Mouse (Mus musculus) kidney, embryonic 14.5 days (tissue): ENCODE results near the gene Phrf1. TPM values are rescaled to one million over a fixed set of nuclear protein-coding genes. Genes with fewer than 3 reads are reported as not detected.

Experiments used
- ATAC-seq: fragments of 200-750 bp; cut with Nextera tagmentation; 2 replicates; pipeline ENCODE4 v1.8.0; 2017; ENCODE audit warnings: moderate number of reproducible peaks, mild to moderate bottlenecking, moderate TSS enrichment, moderate library complexity; ENCODE audit not compliant: low FRiP score, low TSS enrichment
- H3K27ac ChIP-seq: fragments of 300-500 bp; sonication (generic); 2 replicates; pipeline ENCODE4 v1.5.1; 2014; ENCODE audit warnings: low read depth, mild to moderate bottlenecking, low read length, moderate library complexity, mixed read lengths
- H3K27me3 ChIP-seq: fragments of 300-500 bp; sonication (generic); 2 replicates; pipeline ENCODE4 v1.6.1; 2014; ENCODE audit warnings: mild to moderate bottlenecking, low read length; ENCODE audit not compliant: control insufficient read depth, insufficient read depth
- H3K36me3 ChIP-seq: fragments of 300-500 bp; sonication (generic); 2 replicates; pipeline ENCODE4 v1.6.1; 2014; ENCODE audit warnings: low read length, mixed read lengths; ENCODE audit not compliant: control insufficient read depth, insufficient read depth
- H3K4me1 ChIP-seq: fragments of 300-500 bp; sonication (generic); 2 replicates; pipeline ENCODE4 v1.6.1; 2014; ENCODE audit warnings: low read length, mixed read lengths; ENCODE audit not compliant: control insufficient read depth, insufficient read depth
- H3K4me2 ChIP-seq: fragments of 300-500 bp; sonication (generic); replicated peaks from 2 replicates; pipeline ENCODE4 v1.6.1; 2014; ENCODE audit warnings: low read depth, mild to moderate bottlenecking, low read length
- H3K4me3 ChIP-seq: fragments of 300-500 bp; sonication (generic); 2 replicates; pipeline ENCODE4 v1.5.1; 2014; ENCODE audit warnings: mild to moderate bottlenecking, low read length
- H3K9ac ChIP-seq: fragments of 300-500 bp; sonication (generic); 2 replicates; pipeline ENCODE4 v1.6.1; 2014; ENCODE audit warnings: low read depth, mild to moderate bottlenecking, low read length, moderate library complexity
- H3K9me3 ChIP-seq: fragments of 300-500 bp; sonication (generic); 2 replicates; pipeline ENCODE4 v1.6.1; 2016; ENCODE audit warnings: low read length; ENCODE audit not compliant: control insufficient read depth
- WGBS: fragments of 180-500 bp; shearing (Covaris S2); extraction: QIAGEN DNeasy Blood & Tissue Kit; methylation state at CpG from one replicate; pipeline ENCODE4 v1.1.7; 2014; 5-methylcytosine and 5-hydroxymethylcytosine counted together
- polyA plus RNA-seq: library from polyadenylated mRNA; unstranded; fragments of >200 nt; fragmentation: Nextera tagmentation; extraction: Ambion mirVana; gene quantifications from 2 replicates; pipeline ENCODE4 v1.2.1, GENCODE M21; 2014

The Phrf1 gene
- polyA plus RNA-seq, 1 experiment from 2014 or later = 82.6 TPM

DNA sequence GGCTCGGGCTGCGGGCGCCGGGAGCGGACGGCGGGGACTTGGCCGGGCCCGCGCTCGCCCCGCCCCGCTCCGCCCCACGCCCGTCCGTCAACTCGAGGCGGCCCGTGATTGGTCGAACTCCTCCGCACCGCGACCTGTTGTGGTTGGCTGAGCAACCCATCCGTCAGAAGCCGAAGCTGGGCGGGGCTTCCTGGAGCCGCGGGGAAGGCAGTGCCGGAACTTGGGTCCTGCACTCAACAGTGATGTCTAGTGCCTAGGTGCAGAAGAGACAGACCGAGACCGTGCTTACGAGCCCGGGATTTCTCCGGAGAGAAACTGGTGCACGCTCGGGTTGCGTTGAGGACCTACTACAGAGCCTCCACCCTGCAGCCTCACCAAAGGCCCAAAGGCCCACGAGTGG, 34.6 kb upstream of the Phrf1 start, which contains the start of the genes Hras and Lrrc56:
Hras (minus strand) TSS at position 58 of the 400 bp plus-strand sequence.
Lrrc56 (plus strand) TSS at position 210 of the 400 bp plus-strand sequence.
- under 1% methylated on average over 31 of the region's 39 CpGs for WGBS

GRCm38 (mm10) chr7:141194409-141194808, 34.2 kb upstream of the Phrf1 start:
- ATAC-seq = no peak
- WGBS = under 1% methylated on average over 23 of the region's 23 CpGs
- H3K4me2 ChIP-seq = peak overlapping the region; percentile 97
- H3K4me1 ChIP-seq = peaks cover 14% of the 10 kb centered on the region; the same call in 1 of the 2 replicates
- peak overlapping the region; percentile 84 for H3K27ac ChIP-seq
- peak overlapping the region; percentile 65 for H3K9ac ChIP-seq
- peak overlapping the region; percentile 92 for H3K4me3 ChIP-seq
- peaks cover 30% of the 10 kb centered on the region for H3K36me3 ChIP-seq
- H3K27me3 ChIP-seq = no peaks in the 10 kb centered on the region
- no peaks in the 10 kb centered on the region for H3K9me3 ChIP-seq

More for the DNA sequence above, 34.6 kb upstream of the Phrf1 start, which contains the start of the genes Hras and Lrrc56:
- no peaks in the 10 kb centered on the region for H3K27me3 ChIP-seq
- no peaks in the 10 kb centered on the region for H3K9me3 ChIP-seq
- peak; percentile 93 for ATAC-seq
- H3K27ac ChIP-seq = peak within 1 kb of the TSS; percentile 84
- H3K4me1 ChIP-seq = peaks cover 14% of the 10 kb centered on the region; the same call in 1 of the 2 replicates
- peak within 1 kb of the TSS; percentile 97 for H3K4me2 ChIP-seq
- peak within 1 kb of the TSS; percentile 93 for H3K9ac ChIP-seq
- H3K4me3 ChIP-seq = peak within 1 kb of the TSS; percentile 92
- H3K36me3 ChIP-seq = peaks cover 31% of the 10 kb centered on the region

GRCm38 (mm10) chr7:141194830-141195229, 33.8 kb upstream of the Phrf1 start:
- Histone ChIP-seq H3K27me3 (no peaks in the 10 kb centered on the region), H3K4me3 (peak overlapping the region; percentile 92), H3K4me1 (peaks cover 14% of the 10 kb centered on the region; the same call in 1 of the 2 replicates), H3K27ac (peak overlapping the region; percentile 84; the same call in 1 of the 2 replicates), H3K9ac (peak overlapping the region; percentile 65), H3K36me3 (peaks cover 25% of the 10 kb centered on the region), H3K9me3 (no peaks in the 10 kb centered on the region), H3K4me2 (peak overlapping the region; percentile 97)
- WGBS = under 1% methylated on average over 28 of the region's 28 CpGs
- ATAC-seq = peak; percentile 46

DNA sequence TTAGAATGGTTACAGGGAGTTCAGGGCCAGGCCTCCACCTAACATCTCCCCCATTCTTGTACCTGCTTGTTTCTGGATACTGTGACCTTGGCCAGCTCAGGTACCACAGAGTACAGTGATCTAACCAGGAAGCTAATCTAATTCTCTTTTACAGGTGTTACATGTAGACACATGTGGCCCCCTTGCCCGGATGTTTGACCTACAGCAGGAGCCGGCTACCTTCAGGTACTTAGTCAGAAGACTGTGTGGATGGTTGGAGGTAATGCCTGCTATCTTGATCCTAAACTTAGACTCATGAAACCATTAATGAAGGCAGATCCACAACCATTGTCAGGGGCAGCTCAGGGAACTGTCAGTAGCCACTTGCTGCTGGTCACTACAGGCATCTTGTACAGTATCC, 32.8 kb upstream of the Phrf1 start:
- Histone ChIP-seq H3K4me2 (peak overlapping the region; percentile 97; the same call in 1 of the 2 replicates), H3K4me1 (peaks cover 14% of the 10 kb centered on the region; the same call in 1 of the 2 replicates), H3K27me3 (no peaks in the 10 kb centered on the region), H3K9ac (no peak overlapping the region), H3K9me3 (no peaks in the 10 kb centered on the region), H3K4me3 (no peak overlapping the region), H3K27ac (no peak overlapping the region), H3K36me3 (peaks cover 16% of the 10 kb centered on the region)
- WGBS = 99% methylated on average over 2 of the region's 2 CpGs
- no peak for ATAC-seq

- no peak overlapping the region for H3K4me2 ChIP-seq
- no peaks in the 10 kb centered on the region for H3K9me3 ChIP-seq
- peaks cover 6% of the 10 kb centered on the region; the same call in 1 of the 2 replicates for H3K36me3 ChIP-seq
- peaks cover 14% of the 10 kb centered on the region; the same call in 1 of the 2 replicates for H3K4me1 ChIP-seq
- H3K4me3 ChIP-seq = no peak overlapping the region
- 94% methylated on average over 8 of the region's 8 CpGs for WGBS
- H3K9ac ChIP-seq = no peak overlapping the region
- no peak overlapping the region for H3K27ac ChIP-seq
- H3K27me3 ChIP-seq = no peaks in the 10 kb centered on the region
- no peak for ATAC-seq
These were observed 31.8 kb upstream of the Phrf1 start for GRCm38 (mm10) chr7:141196619-141197282.

- Histone ChIP-seq H3K27me3 (no peaks in the 10 kb centered on the region), H3K9ac (no peak overlapping the region), H3K36me3 (no peaks in the 10 kb centered on the region), H3K4me2 (no peak overlapping the region), H3K27ac (no peak overlapping the region), H3K9me3 (no peaks in the 10 kb centered on the region), H3K4me3 (no peak overlapping the region), H3K4me1 (peaks cover 3% of the 10 kb centered on the region; the same call in 1 of the 2 replicates)
- 98% methylated on average over 4 of the region's 4 CpGs for WGBS
- no peak for ATAC-seq
These were observed 30.5 kb upstream of the Phrf1 start for GRCm38 (mm10) chr7:141198121-141198520.

DNA sequence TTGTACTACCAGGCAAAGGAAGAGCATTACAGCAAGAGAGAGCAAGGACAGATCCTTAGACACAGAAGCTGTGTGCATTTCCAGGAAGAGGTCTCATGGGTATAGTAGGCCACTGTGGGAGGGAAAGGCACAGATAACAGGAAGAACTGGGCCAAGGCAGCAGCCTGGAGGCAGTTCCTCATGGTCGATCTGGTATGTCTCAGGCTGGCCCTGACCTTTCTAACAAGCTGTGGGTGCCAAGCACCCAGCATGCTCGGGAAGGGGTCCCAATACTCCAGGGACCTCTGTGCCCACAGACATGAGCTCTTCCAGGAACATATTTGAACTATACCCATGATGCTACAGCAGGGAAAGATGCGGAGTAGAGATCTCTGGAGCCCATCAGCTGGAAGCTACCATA, 24.0 kb upstream of the Phrf1 start:
- Histone ChIP-seq H3K9me3 (no peaks in the 10 kb centered on the region), H3K27me3 (no peaks in the 10 kb centered on the region), H3K4me3 (no peak overlapping the region), H3K36me3 (no peaks in the 10 kb centered on the region), H3K9ac (no peak overlapping the region), H3K27ac (no peak overlapping the region), H3K4me1 (no peaks in the 10 kb centered on the region), H3K4me2 (no peak overlapping the region)
- no peak for ATAC-seq
- 73% methylated on average over 3 of the region's 3 CpGs for WGBS

GRCm38 (mm10) chr7:141205504-141205903, 23.1 kb upstream of the Phrf1 start:
- Histone ChIP-seq H3K4me3 (no peak overlapping the region), H3K9ac (no peak overlapping the region), H3K27ac (no peak overlapping the region), H3K4me1 (no peaks in the 10 kb centered on the region), H3K9me3 (no peaks in the 10 kb centered on the region), H3K36me3 (no peaks in the 10 kb centered on the region), H3K4me2 (no peak overlapping the region), H3K27me3 (no peaks in the 10 kb centered on the region)
- WGBS = 90% methylated on average over 5 of the region's 5 CpGs
- no peak for ATAC-seq
